ENCODE assay signal across 8 mouse cellular contexts in the genomic region with DNA sequence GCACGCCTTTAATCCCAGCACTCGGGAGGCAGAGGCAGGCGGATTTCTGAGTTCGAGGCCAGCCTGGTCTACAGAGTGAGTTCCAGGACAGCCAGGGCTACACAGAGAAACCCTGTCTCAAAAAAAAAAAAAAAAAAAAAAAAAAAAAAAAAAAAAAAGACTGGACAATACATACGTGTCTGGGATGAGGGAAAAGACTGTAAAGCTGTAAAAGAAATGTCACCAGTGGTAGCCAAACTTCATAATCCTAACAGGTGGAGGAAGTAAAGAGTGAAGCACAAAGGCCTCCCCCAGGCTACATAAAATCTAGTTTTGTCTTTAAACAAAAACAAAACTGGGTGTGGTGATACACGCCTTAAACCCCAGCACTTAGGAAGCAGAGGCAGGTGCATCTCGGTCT. TPM values are rescaled to one million over a fixed set of nuclear protein-coding genes. Genes with fewer than 3 reads are reported as not detected.
DNase-seq lines count a peak whose midpoint lies in the region; ATAC-seq and TF ChIP-seq lines count a peak whose summit lies in the region.
"Not testable (repeated sequence)": the region's sequence is repeated elsewhere in the genome, so short reads cannot be mapped to it uniquely, and the experiment has no call there.

No protein-coding gene starts in this region.

- TF ChIP-seq POLR2A in CH12.LX (IDR thresholded peaks at IDR 0.05; ENCODE audit: low read depth, low read length); ES-Bruce4 (IDR thresholded peaks at IDR 0.05; ENCODE audit: insufficient read depth, low read length): not testable (repeated sequence)

- TF ChIP-seq RAD21 in CH12.LX (IDR thresholded peaks at IDR 0.05; ENCODE audit: low read depth, low read length): not testable (repeated sequence)

- not testable (repeated sequence) for H3K9me3 ChIP-seq in CH12.LX (replicated peaks; ENCODE audit: low read length); ES-Bruce4 (replicated peaks; ENCODE audit: control insufficient read depth, insufficient read depth, low read length, poor library complexity, severe bottlenecking); ES-E14 (ENCODE audit: control insufficient read depth, insufficient read depth, low read depth, low read length); intestine, embryonic 16.5 days (ENCODE audit: control insufficient read depth, low read length); liver, postnatal 0 days (ENCODE audit: low read length); stomach, embryonic 16.5 days (replicated peaks; ENCODE audit: control insufficient read depth, low read length)

- H3K4me1 ChIP-seq in CH12.LX (ENCODE audit: control insufficient read depth in 1 of 2, insufficient read depth in 2 of 2) (peaks cover 7 to 51% of the 10 kb centered on the region in 2 experiments; a peak in 3 of 4 replicates), ES-Bruce4 (ENCODE audit: control insufficient read depth, insufficient read depth, low read length) (peaks cover 14% of the 10 kb centered on the region), ES-E14 (ENCODE audit: control insufficient read depth in 2 of 2, insufficient read depth in 2 of 2, low read length in 2 of 2, poor library complexity in 1 of 2) (peaks cover 10 to 25% of the 10 kb centered on the region in 2 experiments; a peak in 3 of 4 replicates)
- not testable (repeated sequence) for H3K4me1 ChIP-seq in intestine, embryonic 16.5 days (ENCODE audit: control insufficient read depth, insufficient read depth, low read length); stomach, embryonic 16.5 days (ENCODE audit: control insufficient read depth, insufficient read depth, low read length)
- peaks cover 34% of the 10 kb centered on the region for H3K4me1 ChIP-seq in liver, postnatal 0 days (ENCODE audit: insufficient read depth)

- TF ChIP-seq EP300 in CH12.LX (IDR thresholded peaks at IDR 0.05; ENCODE audit: low read length); liver, postnatal 0 days (IDR thresholded peaks at IDR 0.05; ENCODE audit: low read depth): not testable (repeated sequence)
- TF ChIP-seq EP300 in ES-Bruce4 (IDR thresholded peaks at IDR 0.05; ENCODE audit: insufficient read depth, low read depth, low read length): 0 out of 2 replicates have a peak, but pooled peaks have one; percentile 26

- not testable (repeated sequence) for ATAC-seq in intestine, embryonic 16.5 days; liver, postnatal 0 days; stomach, embryonic 16.5 days (ENCODE audit: insufficient read depth, low FRiP score)

- not testable (repeated sequence) for H3K4me3 ChIP-seq in CH12.LX (replicated peaks in 1 of 3; ENCODE audit: low read depth in 2 of 3, low read length in 2 of 3, poor library complexity in 1 of 3); ES-Bruce4 (ENCODE audit: low read depth, low read length); ES-E14 (ENCODE audit: insufficient read depth in 1 of 2, low read depth in 1 of 2, low read length in 2 of 2, poor library complexity in 1 of 2, severe bottlenecking in 1 of 2); intestine, embryonic 16.5 days (ENCODE audit: low read length); liver, postnatal 0 days (ENCODE audit: low read depth, low read length); stomach, embryonic 16.5 days (replicated peaks; ENCODE audit: low read length)

- DNase-seq in CH12.LX (ENCODE audit: extremely low read depth); ES-E14 (ENCODE audit: low read depth, low spot score); liver, postnatal 0 days: not testable (repeated sequence)
- DNase-seq in R1 (ENCODE audit: low read depth, low spot score): peak; percentile 72
- peak; percentile 19 for DNase-seq in induced T-regulatory cell, adult 2 months (ENCODE audit: low read depth)

- H3K4me2 ChIP-seq in CH12.LX (ENCODE audit: insufficient read depth, low read depth, poor library complexity, severe bottlenecking); intestine, embryonic 16.5 days (ENCODE audit: low read depth, low read length); liver, postnatal 0 days (ENCODE audit: low read depth, low read length); stomach, embryonic 16.5 days (ENCODE audit: low read depth, low read length): not testable (repeated sequence)

- not testable (repeated sequence) for H3K27me3 ChIP-seq in CH12.LX (replicated peaks); ES-Bruce4 (ENCODE audit: control insufficient read depth, insufficient read depth, low read length, poor library complexity, severe bottlenecking); intestine, embryonic 16.5 days (replicated peaks; ENCODE audit: control insufficient read depth, insufficient read depth, low read length); liver, postnatal 0 days (ENCODE audit: insufficient read depth, low read length); stomach, embryonic 16.5 days (ENCODE audit: control insufficient read depth, insufficient read depth, low read length)

- peaks cover 16 to 51% of the 10 kb centered on the region in 2 experiments for H3K36me3 ChIP-seq in CH12.LX (replicated peaks in 1 of 2; ENCODE audit: control insufficient read depth in 1 of 2, insufficient read depth in 1 of 2, low read length in 1 of 2)
- peaks cover 16% of the 10 kb centered on the region for H3K36me3 ChIP-seq in ES-Bruce4 (ENCODE audit: control insufficient read depth, insufficient read depth, low read length, poor library complexity, severe bottlenecking)
- peaks cover 15% of the 10 kb centered on the region for H3K36me3 ChIP-seq in ES-E14 (ENCODE audit: control insufficient read depth, insufficient read depth, low read length, poor library complexity, severe bottlenecking)
- not testable (repeated sequence) for H3K36me3 ChIP-seq in intestine, embryonic 16.5 days (ENCODE audit: control insufficient read depth, insufficient read depth, low read length); liver, postnatal 0 days (replicated peaks; ENCODE audit: insufficient read depth, low read length); stomach, embryonic 16.5 days (ENCODE audit: control insufficient read depth, insufficient read depth, low read length)

- TF ChIP-seq CTCF in CH12.LX (conservative IDR thresholded peaks at IDR 0.05 in 1 of 2, IDR thresholded peaks at IDR 0.05 in 1 of 2; ENCODE audit: low read depth in 2 of 2, low read length in 2 of 2); ES-Bruce4 (IDR thresholded peaks at IDR 0.05; ENCODE audit: low read depth, low read length); liver, postnatal 0 days (IDR thresholded peaks at IDR 0.05; ENCODE audit: low read depth): not testable (repeated sequence)

- H3K27ac ChIP-seq in CH12.LX (ENCODE audit: insufficient read depth, low read depth): not testable (repeated sequence)
- peak overlapping the region; percentile 88 for H3K27ac ChIP-seq in ES-Bruce4 (ENCODE audit: insufficient read depth, low read length)
- peak overlapping the region; percentile 65; the same call in 1 of the 2 replicates for H3K27ac ChIP-seq in ES-E14 (ENCODE audit: insufficient read depth, low read depth, low read length, poor library complexity, severe bottlenecking)
- H3K27ac ChIP-seq in intestine, embryonic 16.5 days (ENCODE audit: low read length): peak overlapping the region; percentile 73
- H3K27ac ChIP-seq in liver, postnatal 0 days (ENCODE audit: low read depth): peak overlapping the region; percentile 34; the same call in 1 of the 2 replicates
- peak overlapping the region; percentile 6; the same call in 1 of the 2 replicates for H3K27ac ChIP-seq in stomach, embryonic 16.5 days (ENCODE audit: low read length)

- in situ Hi-C loops in CH12.LX (cut with MboI; ENCODE audit: low pct_ligation_motif_present, low pct_unique_long_range_greater_than_20kb, low sequenced_read_pairs); ES-E14 (cut with MboI; ENCODE audit: low sequenced_read_pairs in 2 of 2, unreplicated experiment in 2 of 2): not testable (repeated sequence)

- H3K9ac ChIP-seq in CH12.LX (ENCODE audit: insufficient read depth, low read depth); ES-E14 (ENCODE audit: insufficient read depth, low read depth, low read length, poor library complexity, severe bottlenecking); intestine, embryonic 16.5 days (ENCODE audit: low read depth, low read length); liver, postnatal 0 days (replicated peaks); stomach, embryonic 16.5 days (ENCODE audit: low read length): not testable (repeated sequence)
- 0 out of 2 replicates have a peak overlapping the region, but pooled peaks have one; percentile 3 for H3K9ac ChIP-seq in ES-Bruce4 (ENCODE audit: low read depth, poor library complexity, severe bottlenecking)

- H3K79me2 ChIP-seq in CH12.LX (replicated peaks; ENCODE audit: control insufficient read depth, extremely low read depth, insufficient read depth, poor library complexity, severe bottlenecking): peaks cover 77% of the 10 kb centered on the region

- WGBS in intestine, embryonic 16.5 days: 88% methylated on average over 7 of the region's 7 CpGs
- 84% methylated on average over 7 of the region's 7 CpGs for WGBS in liver, postnatal 0 days (ENCODE audit: insufficient replicate concordance)
- 84% methylated on average over 7 of the region's 7 CpGs for WGBS in stomach, embryonic 16.5 days

- dilution Hi-C loops in CH12.LX (cut with MboI; ENCODE audit: extremely low pct_ligation_motif_present, extremely low pct_unique_long_range_greater_than_20kb, low sequenced_read_pairs): not testable (repeated sequence)

RNA-seq across cellular contexts. Expression of gene Taf5l, which starts 6.9 kb away (rescaled TPM):
- total RNA-seq in CH12.LX (2012; rRNA removed) (54.2 and 62.2 TPM in 2 replicates), CH12.LX (2014; rRNA removed) (68.1 and 75.8 TPM in 2 replicates), ES-E14 (2012; rRNA removed) (95.4 and 104 TPM in 2 replicates)
- polyA plus RNA-seq in CH12.LX (2012; ENCODE audit: insufficient read length, low read depth) (53.9 and 63.0 TPM in 2 replicates), ES-Bruce4 (2011; ENCODE audit: insufficient read depth, insufficient read length, low read depth, missing spikeins) (62.3 and 68.1 TPM in 2 replicates)
- 27.8 and 32.7 TPM in 2 replicates for polyA plus RNA-seq in intestine, embryonic 16.5 days (2015; fragmentation: Nextera tagmentation; extraction: Ambion mirVana)
- polyA plus RNA-seq in liver, postnatal 0 days (2015; fragmentation: Nextera tagmentation; extraction: Ambion mirVana): 15.0 and 15.1 TPM in 2 replicates
- polyA plus RNA-seq in stomach, embryonic 16.5 days (2015; fragmentation: Nextera tagmentation; extraction: Ambion mirVana): 28.0 and 29.2 TPM in 2 replicates

RNA-seq across cellular contexts. Expression of gene Urb2, which starts 7.0 kb away (rescaled TPM):
- total RNA-seq in CH12.LX (2012; rRNA removed) (26.4 and 33.7 TPM in 2 replicates), CH12.LX (2014; rRNA removed) (32.4 and 33.9 TPM in 2 replicates), ES-E14 (2012; rRNA removed) (80.0 and 81.8 TPM in 2 replicates)
- polyA plus RNA-seq in CH12.LX (2012; ENCODE audit: insufficient read length, low read depth) (22.7 and 27.9 TPM in 2 replicates), ES-Bruce4 (2011; ENCODE audit: insufficient read depth, insufficient read length, low read depth, missing spikeins) (48.5 and 49.7 TPM in 2 replicates)
- polyA plus RNA-seq in intestine, embryonic 16.5 days (2015; fragmentation: Nextera tagmentation; extraction: Ambion mirVana): 3.9 TPM in 2 replicates
- polyA plus RNA-seq in liver, postnatal 0 days (2015; fragmentation: Nextera tagmentation; extraction: Ambion mirVana): 1.2 TPM in 2 replicates
- 4.4 and 4.5 TPM in 2 replicates for polyA plus RNA-seq in stomach, embryonic 16.5 days (2015; fragmentation: Nextera tagmentation; extraction: Ambion mirVana)

RNA-seq across cellular contexts. Expression of gene Abcb10, which starts 31.4 kb away (rescaled TPM):
- total RNA-seq in CH12.LX (2012; rRNA removed) (8.0 and 8.1 TPM in 2 replicates), CH12.LX (2014; rRNA removed) (8.5 and 8.9 TPM in 2 replicates), ES-E14 (2012; rRNA removed) (24.6 and 32.1 TPM in 2 replicates)
- polyA plus RNA-seq in CH12.LX (2012; ENCODE audit: insufficient read length, low read depth) (7.3 and 8.1 TPM in 2 replicates), ES-Bruce4 (2011; ENCODE audit: insufficient read depth, insufficient read length, low read depth, missing spikeins) (19.1 and 20.3 TPM in 2 replicates)
- polyA plus RNA-seq in intestine, embryonic 16.5 days (2015; fragmentation: Nextera tagmentation; extraction: Ambion mirVana): 18.7 and 19.7 TPM in 2 replicates
- 46.2 and 53.3 TPM in 2 replicates for polyA plus RNA-seq in liver, postnatal 0 days (2015; fragmentation: Nextera tagmentation; extraction: Ambion mirVana)
- polyA plus RNA-seq in stomach, embryonic 16.5 days (2015; fragmentation: Nextera tagmentation; extraction: Ambion mirVana): 25.0 and 26.0 TPM in 2 replicates
